Comparison of ENCODE assay signal across 13 mouse cellular contexts in the genomic region with DNA sequence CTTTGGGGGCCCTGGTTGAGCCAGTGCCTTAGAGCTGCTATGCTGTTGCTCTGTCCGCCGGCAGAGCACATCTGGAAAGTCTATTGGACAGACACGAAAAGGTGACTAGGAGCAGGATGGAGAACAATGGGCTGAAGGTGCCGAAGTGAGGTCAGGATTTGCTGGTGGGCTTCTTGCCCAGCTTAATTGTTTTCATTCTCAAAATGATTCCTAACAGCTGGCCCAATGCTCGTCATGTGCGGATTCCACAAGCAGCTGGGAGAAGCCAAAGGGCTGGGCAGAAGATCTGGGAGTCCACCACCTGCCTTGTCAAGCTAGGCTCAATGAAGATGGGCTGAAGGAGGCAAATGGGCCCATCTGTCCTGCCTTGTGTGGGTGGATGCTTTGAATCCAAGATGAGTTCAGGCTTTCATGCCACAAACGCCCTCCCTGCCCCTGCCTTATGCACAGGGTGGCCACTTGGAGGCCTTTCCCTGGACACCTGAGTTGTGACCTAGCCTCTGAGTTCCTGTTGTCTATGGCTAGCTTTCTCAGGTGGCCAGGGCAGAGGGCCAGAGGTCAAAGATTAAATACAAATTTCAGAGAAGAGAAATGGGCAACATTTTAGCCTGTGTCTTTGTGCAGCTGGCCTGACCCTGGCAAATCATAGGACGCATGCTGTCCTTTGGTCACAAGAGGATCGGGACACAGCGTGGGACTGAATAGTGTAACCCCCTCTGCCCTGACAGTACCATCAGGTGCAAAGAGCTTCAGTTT.
DNase-seq lines count a peak whose midpoint lies in the region; ATAC-seq lines count a peak whose summit lies in the region.
"Had no signal": no experiment of that assay in that cellular context is flagged by ENCODE, and none has a peak within 500 bp of the region (broad histone marks: within the 10 kb centered on the region; RNA-seq: fewer than 3 reads in every experiment).

No protein-coding gene starts in this region.

- H3K4me2 ChIP-seq in heart, embryonic 12.5 days = no peak overlapping the region
- H3K4me2 ChIP-seq: hindbrain, embryonic 12.5 days had no signal

- 81% methylated on average over 10 of the region's 10 CpGs for WGBS in heart, embryonic 12.5 days

- no peaks in the 10 kb centered on the region for H3K9me3 ChIP-seq in heart, embryonic 12.5 days (replicated peaks)
- H3K9me3 ChIP-seq: hindbrain, embryonic 12.5 days had no signal

- no peaks in the 10 kb centered on the region for H3K27me3 ChIP-seq in heart, embryonic 12.5 days (replicated peaks)
- H3K27me3 ChIP-seq: hindbrain, embryonic 12.5 days had no signal

- ATAC-seq in heart, embryonic 12.5 days (ENCODE audit: insufficient number of reproducible peaks, low FRiP score) = no peak

- peak; percentile 97 for DNase-seq in heart, adult 11 months
- peak; percentile 44 for DNase-seq in gastrocnemius, postnatal 14 days
- peak; percentile 28 to 29 for DNase-seq in heart, postnatal 36 days
- DNase-seq in urinary bladder, adult 2 months (ENCODE audit: low spot score) = no peak
- DNase-seq in frontal cortex, postnatal 14 days (ENCODE audit: low spot score in 2 of 2) = no peak
- no peak for DNase-seq in cerebellum, postnatal 14 days
- DNase-seq: adrenal gland, postnatal 10 days; layer of hippocampus, postnatal 36 days; thymus, adult 2 months had no signal

- H3K36me3 ChIP-seq in heart, embryonic 12.5 days = no peaks in the 10 kb centered on the region
- H3K36me3 ChIP-seq: hindbrain, embryonic 12.5 days had no signal

- H3K27ac ChIP-seq in heart, embryonic 12.5 days (ENCODE audit: poor library complexity, severe bottlenecking) = no peak overlapping the region
- peak overlapping the region; percentile 45 for H3K27ac ChIP-seq in brown adipose tissue, adult 24 weeks (replicated peaks; ENCODE audit: low read depth, low read length)
- H3K27ac ChIP-seq: hindbrain, embryonic 12.5 days; liver, embryonic 14.5 days had no signal

- intact Hi-C loops in gastrocnemius, postnatal 14 days (cut with DNase I; ENCODE audit: low total_unique reads) = no loop called here
- intact Hi-C loops in heart, postnatal 36 days (cut with DNase I) = no loop called here

- H3K4me1 ChIP-seq in heart, embryonic 12.5 days (replicated peaks) = 0 out of 2 replicates have a peak, but pooled peaks cover 7% of the 10 kb centered on the region
- peaks cover 28% of the 10 kb centered on the region for H3K4me1 ChIP-seq in brown adipose tissue, adult 24 weeks (ENCODE audit: control insufficient read depth, insufficient read depth, insufficient read length, low read length)

- H3K4me3 ChIP-seq in heart, embryonic 12.5 days = no peak overlapping the region
- H3K4me3 ChIP-seq in brown adipose tissue, adult 24 weeks (ENCODE audit: insufficient read depth, low read depth, low read length) = no peak overlapping the region
- H3K4me3 ChIP-seq: hindbrain, embryonic 12.5 days had no signal

- no peak overlapping the region for H3K9ac ChIP-seq in heart, embryonic 12.5 days
- H3K9ac ChIP-seq: hindbrain, embryonic 12.5 days; liver, embryonic 14.5 days had no signal

Comparison
In these comparisons a context has a peak if more than half of its experiments do, and no peak if none do; other contexts are left out.
1. DNase-seq: peak in heart, adult 11 months (single experiment), gastrocnemius, postnatal 14 days (single experiment) and heart, postnatal 36 days (2 of 2); none in urinary bladder, adult 2 months (single experiment), frontal cortex, postnatal 14 days (0 of 2) and cerebellum, postnatal 14 days (0 of 2).